Mouse (Mus musculus): Measurements from ENCODE around the gene Tmem41b. TPM values are rescaled to one million over a fixed set of nuclear protein-coding genes. Genes with fewer than 3 reads are reported as not detected.
"Not testable (repeated sequence)": the region's sequence is repeated elsewhere in the genome, so short reads cannot be mapped to it uniquely, and the experiment has no call there.

The Tmem41b gene
- total RNA-seq, 2 experiments from 2014 or later, result 14.2 to 19.3 TPM

- ATAC-seq (replicated peaks; ENCODE audit: low FRiP score, poor library complexity, severe bottlenecking), result peak; percentile 34
Measured at GRCm38 (mm10) chr7:109985661-109986132, 1.0 kb downstream of the Tmem41b start.

GRCm38 (mm10) chr7:109984608-109985007, 2.1 kb downstream of the Tmem41b start:
- not testable (repeated sequence) for ATAC-seq (replicated peaks; ENCODE audit: low FRiP score, poor library complexity, severe bottlenecking)

- ATAC-seq (replicated peaks; ENCODE audit: low FRiP score, poor library complexity, severe bottlenecking), result not testable (repeated sequence)
Measured at GRCm38 (mm10) chr7:109977131-109977530, 9.6 kb downstream of the Tmem41b start.

- no peak for ATAC-seq (replicated peaks; ENCODE audit: low FRiP score, poor library complexity, severe bottlenecking)
Measured at GRCm38 (mm10) chr7:109975966-109976715, 10.6 kb downstream of the Tmem41b start.

- ATAC-seq (replicated peaks; ENCODE audit: low FRiP score, poor library complexity, severe bottlenecking), result no peak
Measured at GRCm38 (mm10) chr7:109969542-109969941, 17.2 kb downstream of the Tmem41b start.

GRCm38 (mm10) chr7:109968924-109969450, 17.7 kb downstream of the Tmem41b start:
- ATAC-seq (replicated peaks; ENCODE audit: low FRiP score, poor library complexity, severe bottlenecking), result no peak

- no peak for ATAC-seq (replicated peaks; ENCODE audit: low FRiP score, poor library complexity, severe bottlenecking)
Measured at GRCm38 (mm10) chr7:109967805-109968579, 18.7 kb downstream of the Tmem41b start.

GRCm38 (mm10) chr7:109965658-109966057, 21.1 kb downstream of the Tmem41b start:
- no peak for ATAC-seq (replicated peaks; ENCODE audit: low FRiP score, poor library complexity, severe bottlenecking)

- no peak for ATAC-seq (replicated peaks; ENCODE audit: low FRiP score, poor library complexity, severe bottlenecking)
Measured at GRCm38 (mm10) chr7:109963707-109964106, 23.0 kb downstream of the Tmem41b start.

- no peak for ATAC-seq (replicated peaks; ENCODE audit: low FRiP score, poor library complexity, severe bottlenecking)
Measured at GRCm38 (mm10) chr7:109962596-109962995, 24.1 kb downstream of the Tmem41b start.

- ATAC-seq (replicated peaks; ENCODE audit: low FRiP score, poor library complexity, severe bottlenecking), result no peak
Measured at GRCm38 (mm10) chr7:109961570-109961969, 25.2 kb downstream of the Tmem41b start.

- no peak for ATAC-seq (replicated peaks; ENCODE audit: low FRiP score, poor library complexity, severe bottlenecking)
Measured at GRCm38 (mm10) chr7:109960613-109961154, 26.0 kb downstream of the Tmem41b start.

GRCm38 (mm10) chr7:109959716-109960612, 26.8 kb downstream of the Tmem41b start, which contains the start of gene Dennd5a:
Gene Dennd5a (minus strand): TSS chr7:109960470.
- peak; percentile 63 for ATAC-seq (replicated peaks; ENCODE audit: low FRiP score, poor library complexity, severe bottlenecking)

- peak; percentile 41; the same call in 1 of the 2 replicates for ATAC-seq (replicated peaks; ENCODE audit: low FRiP score, poor library complexity, severe bottlenecking)
Measured at GRCm38 (mm10) chr7:109958843-109959715, 27.6 kb downstream of the Tmem41b start.

GRCm38 (mm10) chr7:109957996-109958789, 28.5 kb downstream of the Tmem41b start:
- ATAC-seq (replicated peaks; ENCODE audit: low FRiP score, poor library complexity, severe bottlenecking), result no peak

GRCm38 (mm10) chr7:109954622-109955401, 31.9 kb downstream of the Tmem41b start:
- ATAC-seq (replicated peaks; ENCODE audit: low FRiP score, poor library complexity, severe bottlenecking), result no peak

GRCm38 (mm10) chr7:109951297-109951696, 35.4 kb downstream of the Tmem41b start:
- ATAC-seq (replicated peaks; ENCODE audit: low FRiP score, poor library complexity, severe bottlenecking), result no peak
